Mouse (Mus musculus): Measurements from ENCODE around the gene Ap1g2. TPM values are rescaled to one million over a fixed set of nuclear protein-coding genes. Genes with fewer than 3 reads are reported as not detected.
A peak's percentile ranks its signal among the peaks of the same experiment; 100 is the strongest.

Ap1g2 gene
- polyA plus RNA-seq, 1 experiment = 112 TPM

- Histone ChIP-seq H3K4me1 (ENCODE audit: control insufficient read depth, insufficient read depth, low read length) (no peaks in the 10 kb centered on the region; the same call in 1 of the 2 replicates), H3K4me3 (replicated peaks; ENCODE audit: control insufficient read depth, low read depth, low read length) (no peak overlapping the region), H3K27ac (ENCODE audit: control insufficient read depth, insufficient read depth, low read depth, low read length, poor library complexity) (no peak overlapping the region)
- WGBS = 72% methylated on average over 1 of the region's 1 CpGs
- TF ChIP-seq CTCF (IDR thresholded peaks at IDR 0.05; ENCODE audit: control insufficient read depth, insufficient read depth, low read length) (no peak), POLR2A (IDR thresholded peaks at IDR 0.05; ENCODE audit: borderline replicate concordance, control insufficient read depth, low read depth, low read length) (no peak)
These were observed 39.9 kb upstream of the Ap1g2 start for GRCm38 (mm10) chr14:55146324-55146723.

DNA sequence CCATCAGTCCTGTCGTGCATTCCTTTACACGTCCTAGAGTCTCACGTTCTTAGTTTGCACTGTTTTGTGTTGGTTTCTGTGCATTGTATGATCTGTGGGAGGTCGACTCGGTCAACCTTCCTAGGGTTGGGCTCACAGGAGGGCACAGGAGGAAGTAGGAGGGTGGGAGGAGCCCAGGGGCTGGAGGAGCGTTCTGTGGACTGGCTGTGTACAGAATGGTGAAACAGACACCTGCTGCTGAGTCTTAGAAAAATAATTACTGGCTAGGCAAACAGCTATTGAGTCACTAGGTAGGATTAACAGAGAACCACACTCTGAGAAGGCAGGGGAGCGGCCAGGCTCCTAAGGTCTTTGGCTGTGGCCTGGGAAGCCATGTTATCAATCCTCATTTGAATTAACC, 32.9 kb upstream of the Ap1g2 start:
- Histone ChIP-seq H3K4me3 (replicated peaks; ENCODE audit: control insufficient read depth, low read depth, low read length) (no peak overlapping the region), H3K4me1 (ENCODE audit: control insufficient read depth, insufficient read depth, low read length) (no peaks in the 10 kb centered on the region), H3K27ac (ENCODE audit: control insufficient read depth, insufficient read depth, low read depth, low read length, poor library complexity) (no peak overlapping the region)
- WGBS = 32% methylated on average over 7 of the region's 7 CpGs
- TF ChIP-seq CTCF (IDR thresholded peaks at IDR 0.05; ENCODE audit: control insufficient read depth, insufficient read depth, low read length) (no peak), POLR2A (IDR thresholded peaks at IDR 0.05; ENCODE audit: borderline replicate concordance, control insufficient read depth, low read depth, low read length) (no peak)

GRCm38 (mm10) chr14:55135676-55136075, 29.3 kb upstream of the Ap1g2 start:
- no peaks in the 10 kb centered on the region for H3K4me1 ChIP-seq (ENCODE audit: control insufficient read depth, insufficient read depth, low read length)
- H3K4me3 ChIP-seq (replicated peaks; ENCODE audit: control insufficient read depth, low read depth, low read length) = no peak overlapping the region
- TF ChIP-seq POLR2A (IDR thresholded peaks at IDR 0.05; ENCODE audit: borderline replicate concordance, control insufficient read depth, low read depth, low read length) = no peak
- TF ChIP-seq CTCF (IDR thresholded peaks at IDR 0.05; ENCODE audit: control insufficient read depth, insufficient read depth, low read length) = no peak
- H3K27ac ChIP-seq (ENCODE audit: control insufficient read depth, insufficient read depth, low read depth, low read length, poor library complexity) = no peak overlapping the region
- WGBS = 85% methylated on average over 8 of the region's 8 CpGs

DNA sequence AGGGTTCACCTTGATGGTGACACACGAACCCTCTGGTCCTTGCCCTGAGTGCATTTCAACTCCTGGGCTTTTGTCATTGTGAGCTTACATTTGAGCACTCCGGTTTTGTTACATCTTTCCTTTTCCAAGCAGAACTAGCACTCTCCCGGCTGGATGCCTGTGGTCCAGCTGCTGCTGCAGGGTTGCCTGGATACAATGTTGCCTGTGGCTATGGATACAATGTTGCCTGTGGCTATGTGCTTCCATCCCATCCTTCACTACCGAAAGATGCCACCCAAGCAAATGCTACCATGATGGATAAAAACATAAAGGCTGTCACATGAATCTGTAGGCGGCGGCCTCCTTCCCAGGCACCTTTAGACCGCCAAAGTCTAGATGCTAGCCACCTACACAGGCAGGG, 20.1 kb upstream of the Ap1g2 start:
- no peak overlapping the region for H3K4me3 ChIP-seq (replicated peaks; ENCODE audit: control insufficient read depth, low read depth, low read length)
- 80% methylated on average over 7 of the region's 7 CpGs for WGBS
- no peak overlapping the region for H3K27ac ChIP-seq (ENCODE audit: control insufficient read depth, insufficient read depth, low read depth, low read length, poor library complexity)
- no peaks in the 10 kb centered on the region for H3K4me1 ChIP-seq (ENCODE audit: control insufficient read depth, insufficient read depth, low read length)
- TF ChIP-seq POLR2A (IDR thresholded peaks at IDR 0.05; ENCODE audit: borderline replicate concordance, control insufficient read depth, low read depth, low read length) = no peak

DNA sequence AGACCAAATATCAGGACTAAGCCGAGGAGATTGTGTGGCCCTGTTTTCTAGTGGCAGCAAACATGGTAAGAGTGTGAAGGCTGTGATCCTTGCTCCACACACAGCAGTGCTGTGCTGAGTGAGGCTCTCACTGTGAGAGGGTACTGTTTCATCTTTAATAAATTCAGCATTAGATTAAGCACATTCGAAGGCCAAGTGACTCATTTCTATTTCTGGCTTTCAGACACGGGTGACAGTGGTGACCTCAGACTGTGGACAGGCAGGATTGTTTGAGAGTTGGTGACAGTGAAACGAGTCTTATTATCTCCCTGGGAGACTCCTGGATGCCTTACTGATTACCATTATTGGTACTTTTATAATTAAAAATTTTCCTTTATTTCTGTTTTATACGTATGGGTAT, 19.3 kb upstream of the Ap1g2 start:
- H3K4me3 ChIP-seq (replicated peaks; ENCODE audit: control insufficient read depth, low read depth, low read length) = no peak overlapping the region
- H3K4me1 ChIP-seq (ENCODE audit: control insufficient read depth, insufficient read depth, low read length) = no peaks in the 10 kb centered on the region
- 69% methylated on average over 5 of the region's 5 CpGs for whole genome bisulfite sequencing
- TF ChIP-seq POLR2A (IDR thresholded peaks at IDR 0.05; ENCODE audit: borderline replicate concordance, control insufficient read depth, low read depth, low read length) (no peak), CTCF (IDR thresholded peaks at IDR 0.05; ENCODE audit: control insufficient read depth, insufficient read depth, low read length) (no peak)
- H3K27ac ChIP-seq (ENCODE audit: control insufficient read depth, insufficient read depth, low read depth, low read length, poor library complexity) = no peak overlapping the region

- H3K4me3 ChIP-seq (replicated peaks; ENCODE audit: control insufficient read depth, low read depth, low read length) = no peak overlapping the region
- TF ChIP-seq CTCF (IDR thresholded peaks at IDR 0.05; ENCODE audit: control insufficient read depth, insufficient read depth, low read length) (no peak), POLR2A (IDR thresholded peaks at IDR 0.05; ENCODE audit: borderline replicate concordance, control insufficient read depth, low read depth, low read length) (no peak)
- WGBS = 31% methylated on average over 8 of the region's 8 CpGs
- no peaks in the 10 kb centered on the region for H3K4me1 ChIP-seq (ENCODE audit: control insufficient read depth, insufficient read depth, low read length)
- H3K27ac ChIP-seq (ENCODE audit: control insufficient read depth, insufficient read depth, low read depth, low read length, poor library complexity) = no peak overlapping the region
These were observed 16.0 kb upstream of the Ap1g2 start for GRCm38 (mm10) chr14:55122359-55122758.

GRCm38 (mm10) chr14:55121947-55122346, 15.6 kb upstream of the Ap1g2 start:
- no peak overlapping the region for H3K4me3 ChIP-seq (replicated peaks; ENCODE audit: control insufficient read depth, low read depth, low read length)
- WGBS = 3% methylated on average over 5 of the region's 5 CpGs
- no peaks in the 10 kb centered on the region for H3K4me1 ChIP-seq (ENCODE audit: control insufficient read depth, insufficient read depth, low read length)
- no peak overlapping the region for H3K27ac ChIP-seq (ENCODE audit: control insufficient read depth, insufficient read depth, low read depth, low read length, poor library complexity)
- TF ChIP-seq POLR2A (IDR thresholded peaks at IDR 0.05; ENCODE audit: borderline replicate concordance, control insufficient read depth, low read depth, low read length) = no peak
- TF ChIP-seq CTCF (IDR thresholded peaks at IDR 0.05; ENCODE audit: control insufficient read depth, insufficient read depth, low read length) = peak; percentile 60; the same call in 1 of the 2 replicates

DNA sequence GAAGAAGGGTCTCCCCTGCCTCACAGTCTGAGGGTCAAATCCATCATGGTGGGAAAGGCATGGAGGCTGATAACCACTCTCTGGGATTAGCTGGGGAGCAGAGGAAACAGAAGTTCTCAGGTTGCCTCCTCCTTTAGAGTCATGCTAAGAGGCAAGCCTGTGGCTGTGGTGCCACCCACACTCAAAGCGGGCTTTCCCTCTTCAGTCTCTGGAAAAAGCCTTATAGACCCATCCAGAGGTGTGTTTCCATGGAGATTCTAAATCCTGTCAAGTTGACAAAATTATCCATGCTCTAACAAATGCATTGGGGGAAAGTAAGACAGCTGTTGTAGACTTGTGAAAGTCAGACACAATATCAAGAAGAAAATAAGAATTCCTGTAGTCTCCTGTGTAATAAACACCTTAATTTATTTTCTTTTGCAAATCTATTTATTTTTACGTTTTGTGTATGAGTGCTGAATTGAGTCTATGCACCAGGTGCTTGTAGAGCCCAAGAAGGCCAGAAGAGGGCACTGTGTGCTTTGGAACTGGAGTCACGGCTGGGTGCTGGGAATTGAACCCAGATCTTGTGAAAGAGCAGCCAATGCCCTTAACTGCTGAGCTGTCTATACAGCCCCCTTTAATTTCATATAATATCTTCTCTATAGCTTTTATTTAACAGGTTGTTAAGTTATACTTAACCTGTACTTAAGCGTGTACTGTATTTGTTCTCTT, 13.2 kb upstream of the Ap1g2 start:
- no peak overlapping the region for H3K27ac ChIP-seq (ENCODE audit: control insufficient read depth, insufficient read depth, low read depth, low read length, poor library complexity)
- no peak overlapping the region for H3K4me3 ChIP-seq (replicated peaks; ENCODE audit: control insufficient read depth, low read depth, low read length)
- TF ChIP-seq POLR2A (IDR thresholded peaks at IDR 0.05; ENCODE audit: borderline replicate concordance, control insufficient read depth, low read depth, low read length) (no peak), CTCF (IDR thresholded peaks at IDR 0.05; ENCODE audit: control insufficient read depth, insufficient read depth, low read length) (peak; percentile 59)
- H3K4me1 ChIP-seq (ENCODE audit: control insufficient read depth, insufficient read depth, low read length) = no peaks in the 10 kb centered on the region
- WGBS = 58% methylated on average over 4 of the region's 4 CpGs

- Histone ChIP-seq H3K4me3 (replicated peaks; ENCODE audit: control insufficient read depth, low read depth, low read length) (no peak overlapping the region), H3K27ac (ENCODE audit: control insufficient read depth, insufficient read depth, low read depth, low read length, poor library complexity) (no peak overlapping the region), H3K4me1 (ENCODE audit: control insufficient read depth, insufficient read depth, low read length) (no peaks in the 10 kb centered on the region)
- WGBS = 62% methylated on average over 4 of the region's 4 CpGs
- TF ChIP-seq CTCF (IDR thresholded peaks at IDR 0.05; ENCODE audit: control insufficient read depth, insufficient read depth, low read length) (no peak), POLR2A (IDR thresholded peaks at IDR 0.05; ENCODE audit: borderline replicate concordance, control insufficient read depth, low read depth, low read length) (no peak)
These were observed 12.5 kb upstream of the Ap1g2 start for GRCm38 (mm10) chr14:55118852-55119251.

Measured in bone marrow, adult 2 months (tissue).